Mouse (Mus musculus): ENCODE data around the gene Serinc4. TPM values are rescaled to one million over a fixed set of nuclear protein-coding genes. Genes with fewer than 3 reads are reported as not detected.

Gene Serinc4
- polyA plus RNA-seq, 1 experiment from 2014 or later, result 0.79 TPM

GRCm38 (mm10) chr2:121452990-121453389, 3.6 kb downstream of the Serinc4 start, which contains the start of gene Hypk:
TSS of gene Hypk (plus strand) at chr2:121453290.
- no peak within 1 kb of the TSS for H3K9ac ChIP-seq (replicated peaks; ENCODE audit: low read length)
- H3K27ac ChIP-seq (replicated peaks; ENCODE audit: low read depth, low read length), result no peak within 1 kb of the TSS
- no peak within 1 kb of the TSS for H3K4me2 ChIP-seq (ENCODE audit: low read depth, low read length)
- no peak within 1 kb of the TSS for H3K4me3 ChIP-seq (ENCODE audit: low read depth, low read length)
- no peaks in the 10 kb centered on the region for H3K9me3 ChIP-seq (replicated peaks; ENCODE audit: control insufficient read depth, low read length)
- no peaks in the 10 kb centered on the region; the same call in 1 of the 2 replicates for H3K36me3 ChIP-seq (replicated peaks; ENCODE audit: control insufficient read depth, insufficient read depth, low read depth, low read length)
- WGBS, result 78% methylated on average over 4 of the region's 4 CpGs
- no peak for ATAC-seq (replicated peaks; ENCODE audit: insufficient number of reproducible peaks, low FRiP score, low TSS enrichment, low read depth)
- H3K27me3 ChIP-seq (ENCODE audit: control insufficient read depth, insufficient read depth, low read length), result no peaks in the 10 kb centered on the region
- DNase-seq (ENCODE audit: low spot score), result no peak
- no peaks in the 10 kb centered on the region for H3K4me1 ChIP-seq (ENCODE audit: control insufficient read depth, insufficient read depth, low read length)

DNA sequence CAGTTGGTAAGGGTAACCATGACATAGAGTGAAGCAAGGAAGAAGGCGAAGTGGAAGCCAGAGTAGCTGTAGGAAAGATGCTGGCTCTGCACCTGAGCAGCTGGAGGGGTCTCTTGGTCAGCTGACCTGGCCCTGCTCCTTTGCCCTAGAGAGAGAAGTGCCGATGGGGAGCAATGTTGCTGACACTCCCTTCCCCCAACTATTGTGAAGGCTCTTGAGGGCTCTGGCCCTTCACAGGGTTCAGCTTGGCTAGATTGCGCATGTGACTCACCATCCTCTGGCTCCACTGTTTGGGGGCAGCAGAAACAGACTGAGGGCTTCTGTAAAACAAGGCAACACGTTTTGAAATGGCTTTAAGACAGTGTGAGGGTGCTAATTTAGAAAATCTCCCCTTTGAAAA, 4.2 kb downstream of the Serinc4 start:
- DNase-seq (ENCODE audit: low spot score), result no peak
- Histone ChIP-seq H3K4me1 (ENCODE audit: control insufficient read depth, insufficient read depth, low read length) (no peaks in the 10 kb centered on the region), H3K36me3 (replicated peaks; ENCODE audit: control insufficient read depth, insufficient read depth, low read depth, low read length) (no peaks in the 10 kb centered on the region; the same call in 1 of the 2 replicates), H3K27ac (replicated peaks; ENCODE audit: low read depth, low read length) (no peak overlapping the region), H3K4me3 (ENCODE audit: low read depth, low read length) (no peak overlapping the region), H3K4me2 (ENCODE audit: low read depth, low read length) (no peak overlapping the region), H3K9ac (replicated peaks; ENCODE audit: low read length) (no peak overlapping the region), H3K9me3 (replicated peaks; ENCODE audit: control insufficient read depth, low read length) (no peaks in the 10 kb centered on the region), H3K27me3 (ENCODE audit: control insufficient read depth, insufficient read depth, low read length) (no peaks in the 10 kb centered on the region)
- WGBS, result 90% methylated on average over 4 of the region's 4 CpGs
- ATAC-seq (replicated peaks; ENCODE audit: insufficient number of reproducible peaks, low FRiP score, low TSS enrichment, low read depth), result no peak

DNA sequence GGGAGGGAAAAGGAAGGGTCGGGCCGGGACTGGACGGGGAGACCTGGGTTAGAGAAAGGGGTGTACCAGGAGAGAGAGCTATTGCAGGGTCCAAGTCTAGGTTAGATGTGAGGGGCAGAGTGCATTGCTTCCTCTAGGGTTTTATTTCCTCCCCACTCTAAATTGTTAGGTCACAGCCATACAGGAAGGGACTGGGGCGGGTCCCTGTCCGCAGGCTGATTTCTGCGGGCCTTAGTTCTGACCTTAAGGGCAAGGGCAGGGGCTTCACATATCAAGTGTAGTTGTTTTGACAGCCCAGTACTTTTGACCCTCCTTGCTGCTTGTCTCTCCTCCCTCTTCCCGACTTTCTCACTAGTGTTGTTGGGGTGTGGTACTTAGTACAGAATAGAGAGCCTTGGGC, 6.5 kb downstream of the Serinc4 start:
- ATAC-seq (replicated peaks; ENCODE audit: insufficient number of reproducible peaks, low FRiP score, low TSS enrichment, low read depth), result no peak
- H3K27me3 ChIP-seq (ENCODE audit: control insufficient read depth, insufficient read depth, low read length), result no peaks in the 10 kb centered on the region
- H3K27ac ChIP-seq (replicated peaks; ENCODE audit: low read depth, low read length), result peak overlapping the region; percentile 77; the same call in 1 of the 2 replicates
- peak overlapping the region; percentile 65 for H3K4me2 ChIP-seq (ENCODE audit: low read depth, low read length)
- peak overlapping the region; percentile 96 for H3K9ac ChIP-seq (replicated peaks; ENCODE audit: low read length)
- peak overlapping the region; percentile 98 for H3K4me3 ChIP-seq (ENCODE audit: low read depth, low read length)
- 5% methylated on average over 7 of the region's 7 CpGs for WGBS
- DNase-seq (ENCODE audit: low spot score), result no peak
- no peaks in the 10 kb centered on the region; the same call in 1 of the 2 replicates for H3K36me3 ChIP-seq (replicated peaks; ENCODE audit: control insufficient read depth, insufficient read depth, low read depth, low read length)
- no peaks in the 10 kb centered on the region for H3K4me1 ChIP-seq (ENCODE audit: control insufficient read depth, insufficient read depth, low read length)
- H3K9me3 ChIP-seq (replicated peaks; ENCODE audit: control insufficient read depth, low read length), result no peaks in the 10 kb centered on the region

- H3K9ac ChIP-seq (replicated peaks; ENCODE audit: low read length), result peak overlapping the region; percentile 96
- H3K4me1 ChIP-seq (ENCODE audit: control insufficient read depth, insufficient read depth, low read length), result no peaks in the 10 kb centered on the region
- H3K4me2 ChIP-seq (ENCODE audit: low read depth, low read length), result peak overlapping the region; percentile 65
- H3K27me3 ChIP-seq (ENCODE audit: control insufficient read depth, insufficient read depth, low read length), result no peaks in the 10 kb centered on the region
- no peaks in the 10 kb centered on the region for H3K9me3 ChIP-seq (replicated peaks; ENCODE audit: control insufficient read depth, low read length)
- H3K27ac ChIP-seq (replicated peaks; ENCODE audit: low read depth, low read length), result peak overlapping the region; percentile 77
- peak; percentile 68 for ATAC-seq (replicated peaks; ENCODE audit: insufficient number of reproducible peaks, low FRiP score, low TSS enrichment, low read depth)
- DNase-seq (ENCODE audit: low spot score), result no peak
- H3K4me3 ChIP-seq (ENCODE audit: low read depth, low read length), result peak overlapping the region; percentile 98
- under 1% methylated on average over 49 of the region's 54 CpGs for WGBS
- H3K36me3 ChIP-seq (replicated peaks; ENCODE audit: control insufficient read depth, insufficient read depth, low read depth, low read length), result no peaks in the 10 kb centered on the region; the same call in 1 of the 2 replicates
These were observed 7.0 kb downstream of the Serinc4 start for GRCm38 (mm10) chr2:121449545-121450011.

- peak within 1 kb of the TSS; percentile 98 for H3K4me3 ChIP-seq (ENCODE audit: low read depth, low read length)
- whole genome bisulfite sequencing, result under 1% methylated on average over 58 of the region's 74 CpGs
- H3K4me1 ChIP-seq (ENCODE audit: control insufficient read depth, insufficient read depth, low read length), result no peaks in the 10 kb centered on the region
- ATAC-seq (replicated peaks; ENCODE audit: insufficient number of reproducible peaks, low FRiP score, low TSS enrichment, low read depth) (peak; percentile 97), DNase-seq (ENCODE audit: low spot score) (peak; percentile 99)
- H3K36me3 ChIP-seq (replicated peaks; ENCODE audit: control insufficient read depth, insufficient read depth, low read depth, low read length), result no peaks in the 10 kb centered on the region; the same call in 1 of the 2 replicates
- H3K9me3 ChIP-seq (replicated peaks; ENCODE audit: control insufficient read depth, low read length), result no peaks in the 10 kb centered on the region
- no peaks in the 10 kb centered on the region for H3K27me3 ChIP-seq (ENCODE audit: control insufficient read depth, insufficient read depth, low read length)
- peak within 1 kb of the TSS; percentile 77 for H3K27ac ChIP-seq (replicated peaks; ENCODE audit: low read depth, low read length)
- peak within 1 kb of the TSS; percentile 96 for H3K9ac ChIP-seq (replicated peaks; ENCODE audit: low read length)
- H3K4me2 ChIP-seq (ENCODE audit: low read depth, low read length), result peak within 1 kb of the TSS; percentile 65
These were observed 7.6 kb downstream of the Serinc4 start, which contains the start of gene Serf2 for GRCm38 (mm10) chr2:121448739-121449535. TSS of gene Serf2 (plus strand) at chr2:121449195.

DNA sequence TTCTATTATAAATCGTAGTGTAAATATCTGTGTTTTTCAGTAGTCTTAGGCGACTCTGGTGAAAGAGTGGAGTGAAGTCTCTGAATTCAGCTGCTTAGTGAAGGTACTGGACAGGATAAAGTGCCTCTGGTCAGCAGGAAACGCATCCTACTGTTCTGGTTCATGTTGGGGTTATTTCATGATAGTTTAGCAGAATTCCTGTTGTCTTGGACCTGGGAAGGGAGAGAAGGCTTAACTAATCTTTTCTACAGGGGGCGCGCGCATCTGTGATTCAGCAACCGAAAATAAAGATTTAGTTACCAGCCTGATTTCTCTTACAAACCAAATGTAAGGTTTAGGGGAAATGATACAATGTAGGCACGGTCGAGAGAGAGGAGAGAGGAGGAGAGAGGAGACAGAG, 8.4 kb downstream of the Serinc4 start:
- DNase-seq (ENCODE audit: low spot score), result peak; percentile 64
- Histone ChIP-seq H3K27me3 (ENCODE audit: control insufficient read depth, insufficient read depth, low read length) (no peaks in the 10 kb centered on the region), H3K36me3 (replicated peaks; ENCODE audit: control insufficient read depth, insufficient read depth, low read depth, low read length) (no peaks in the 10 kb centered on the region; the same call in 1 of the 2 replicates), H3K9me3 (replicated peaks; ENCODE audit: control insufficient read depth, low read length) (no peaks in the 10 kb centered on the region), H3K4me3 (ENCODE audit: low read depth, low read length) (peak overlapping the region; percentile 98), H3K27ac (replicated peaks; ENCODE audit: low read depth, low read length) (peak overlapping the region; percentile 72; the same call in 1 of the 2 replicates), H3K4me1 (ENCODE audit: control insufficient read depth, insufficient read depth, low read length) (no peaks in the 10 kb centered on the region), H3K4me2 (ENCODE audit: low read depth, low read length) (peak overlapping the region; percentile 65), H3K9ac (replicated peaks; ENCODE audit: low read length) (peak overlapping the region; percentile 52)
- WGBS, result 17% methylated on average over 9 of the region's 9 CpGs
- ATAC-seq (replicated peaks; ENCODE audit: insufficient number of reproducible peaks, low FRiP score, low TSS enrichment, low read depth), result no peak

DNA sequence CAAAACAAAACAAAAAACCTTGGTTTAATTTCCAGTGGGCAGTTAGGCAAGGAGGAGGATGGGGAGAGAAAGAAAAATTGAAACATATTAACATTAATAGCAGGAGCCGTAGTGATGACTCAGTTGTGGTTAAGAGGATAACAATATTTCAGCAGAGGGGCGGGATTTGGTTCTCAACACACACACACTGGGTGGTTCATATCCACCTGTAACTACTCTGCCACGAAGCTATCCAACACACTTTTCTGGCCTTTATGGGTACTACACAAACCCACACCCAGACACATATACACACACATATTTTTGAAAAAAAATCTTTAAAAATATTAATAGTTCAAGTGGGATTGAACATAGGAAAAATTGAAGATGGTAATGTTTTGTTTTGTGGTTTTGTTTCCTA, 9.6 kb downstream of the Serinc4 start:
- Histone ChIP-seq H3K4me1 (ENCODE audit: control insufficient read depth, insufficient read depth, low read length) (no peaks in the 10 kb centered on the region), H3K36me3 (replicated peaks; ENCODE audit: control insufficient read depth, insufficient read depth, low read depth, low read length) (no peaks in the 10 kb centered on the region), H3K27ac (replicated peaks; ENCODE audit: low read depth, low read length) (no peak overlapping the region), H3K9me3 (replicated peaks; ENCODE audit: control insufficient read depth, low read length) (no peaks in the 10 kb centered on the region), H3K4me3 (ENCODE audit: low read depth, low read length) (no peak overlapping the region), H3K27me3 (ENCODE audit: control insufficient read depth, insufficient read depth, low read length) (no peaks in the 10 kb centered on the region), H3K4me2 (ENCODE audit: low read depth, low read length) (no peak overlapping the region), H3K9ac (replicated peaks; ENCODE audit: low read length) (no peak overlapping the region)
- ATAC-seq (replicated peaks; ENCODE audit: insufficient number of reproducible peaks, low FRiP score, low TSS enrichment, low read depth) (no peak), DNase-seq (ENCODE audit: low spot score) (no peak)
- 91% methylated on average over 3 of the region's 3 CpGs for WGBS

DNA sequence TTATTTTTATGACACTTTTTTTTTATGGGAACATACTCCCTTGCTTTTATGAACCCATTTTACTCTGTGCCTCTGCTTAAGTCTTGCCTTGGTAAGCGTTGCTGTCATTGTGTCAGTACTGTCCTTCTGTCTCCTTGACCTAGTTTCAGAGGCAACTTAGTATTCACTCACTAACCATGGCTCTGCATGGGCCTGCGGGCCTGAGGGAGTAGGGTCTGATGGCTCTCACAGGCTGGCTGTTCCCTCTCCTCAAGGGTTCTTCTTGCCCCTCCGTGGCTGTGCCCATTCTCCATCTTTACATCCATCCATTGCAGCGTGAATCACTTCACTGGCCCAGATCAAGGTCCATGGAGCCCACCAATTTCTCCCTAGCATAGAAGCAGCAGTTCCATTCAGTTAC, 10.1 kb downstream of the Serinc4 start:
- H3K27me3 ChIP-seq (ENCODE audit: control insufficient read depth, insufficient read depth, low read length), result no peaks in the 10 kb centered on the region
- ATAC-seq (replicated peaks; ENCODE audit: insufficient number of reproducible peaks, low FRiP score, low TSS enrichment, low read depth), result no peak
- no peaks in the 10 kb centered on the region for H3K36me3 ChIP-seq (replicated peaks; ENCODE audit: control insufficient read depth, insufficient read depth, low read depth, low read length)
- no peak overlapping the region for H3K27ac ChIP-seq (replicated peaks; ENCODE audit: low read depth, low read length)
- H3K9ac ChIP-seq (replicated peaks; ENCODE audit: low read length), result no peak overlapping the region
- WGBS, result 78% methylated on average over 4 of the region's 4 CpGs
- no peak for DNase-seq (ENCODE audit: low spot score)
- H3K9me3 ChIP-seq (replicated peaks; ENCODE audit: control insufficient read depth, low read length), result no peaks in the 10 kb centered on the region
- no peaks in the 10 kb centered on the region for H3K4me1 ChIP-seq (ENCODE audit: control insufficient read depth, insufficient read depth, low read length)
- H3K4me2 ChIP-seq (ENCODE audit: low read depth, low read length), result no peak overlapping the region
- no peak overlapping the region for H3K4me3 ChIP-seq (ENCODE audit: low read depth, low read length)

All from embryonic facial prominence, embryonic 11.5 days (tissue).